Mouse (Mus musculus) T-cell, adult 2 months (primary cell): ENCODE data around the gene Hnrnpd.

Source experiments
- DNase-seq: peaks from one replicate; pipeline ENCODE4 v3.0.0; 2022; ENCODE audit warnings: low spot score

Gene Hnrnpd

DNA sequence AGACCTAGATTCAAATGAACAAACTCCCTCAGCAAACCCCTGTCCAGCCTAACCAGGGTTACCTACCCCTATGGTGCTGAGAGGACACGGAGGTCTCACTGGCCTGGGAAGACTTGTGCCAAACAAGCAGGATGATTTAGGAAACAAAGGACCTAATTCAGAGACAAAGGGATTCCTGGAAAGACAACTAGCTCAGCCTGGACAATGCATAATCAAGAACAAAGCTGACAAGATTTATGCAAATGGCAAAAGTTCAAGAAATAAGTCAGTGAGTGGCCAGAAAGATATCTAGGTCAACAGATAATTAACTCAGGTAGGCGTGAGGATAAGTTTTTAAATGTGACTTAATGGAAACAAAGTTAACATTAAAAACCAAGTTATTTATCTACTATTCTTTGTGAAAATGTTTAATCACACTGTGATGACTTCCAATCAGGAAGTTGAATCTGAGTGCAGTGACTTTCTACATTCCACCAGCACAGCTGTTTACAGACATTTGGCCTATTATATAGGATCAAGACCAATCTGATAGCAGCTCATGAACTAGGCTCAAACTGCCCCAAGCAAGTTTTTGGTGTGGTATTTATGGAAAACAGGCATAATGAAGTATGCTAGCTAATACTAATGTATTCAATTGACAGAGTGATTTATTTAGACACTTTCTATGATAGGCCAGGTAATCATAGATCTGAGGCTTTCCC is 19.4 kb downstream of the Hnrnpd start:
- no peak for DNase-seq

DNA sequence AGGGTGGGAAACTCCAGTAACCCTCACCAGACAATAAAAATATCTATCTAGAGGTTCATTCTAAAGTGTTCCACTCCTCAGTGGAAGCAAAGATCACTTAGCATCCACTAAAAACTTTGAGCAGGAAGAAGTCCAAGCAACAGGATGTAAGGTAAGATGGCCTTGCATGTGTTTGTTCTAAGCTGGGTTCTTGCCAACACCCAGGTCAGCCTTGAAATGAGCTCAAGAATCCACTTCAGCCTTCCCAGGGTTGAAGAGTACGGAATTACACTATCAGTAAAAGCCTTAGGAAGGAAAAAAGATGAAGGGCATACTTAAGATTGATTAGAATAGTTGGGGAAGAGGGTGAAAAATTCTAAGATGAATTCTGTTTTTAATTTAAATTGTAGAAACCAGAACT is 20.1 kb downstream of the Hnrnpd start:
- DNase-seq: no peak

DNA sequence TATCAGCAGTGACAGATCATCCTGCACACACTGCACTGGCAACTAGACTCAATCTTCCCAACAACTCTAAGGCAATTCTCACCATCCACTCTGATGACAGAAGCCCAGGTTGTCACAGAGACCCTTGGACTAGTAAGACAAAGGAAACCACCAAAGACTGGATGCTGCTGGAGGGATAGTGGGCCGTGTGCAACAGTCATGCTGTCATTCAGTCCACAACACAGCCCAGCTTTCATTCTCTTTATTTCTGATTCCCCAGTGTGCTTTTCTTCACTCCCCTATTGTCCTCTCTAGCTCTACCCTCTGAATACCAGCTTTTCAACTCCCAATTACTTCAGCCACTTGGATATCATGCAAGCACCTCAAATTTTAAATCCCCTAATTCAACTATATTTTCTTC is 24.9 kb downstream of the Hnrnpd start:
- DNase-seq: no peak

DNA sequence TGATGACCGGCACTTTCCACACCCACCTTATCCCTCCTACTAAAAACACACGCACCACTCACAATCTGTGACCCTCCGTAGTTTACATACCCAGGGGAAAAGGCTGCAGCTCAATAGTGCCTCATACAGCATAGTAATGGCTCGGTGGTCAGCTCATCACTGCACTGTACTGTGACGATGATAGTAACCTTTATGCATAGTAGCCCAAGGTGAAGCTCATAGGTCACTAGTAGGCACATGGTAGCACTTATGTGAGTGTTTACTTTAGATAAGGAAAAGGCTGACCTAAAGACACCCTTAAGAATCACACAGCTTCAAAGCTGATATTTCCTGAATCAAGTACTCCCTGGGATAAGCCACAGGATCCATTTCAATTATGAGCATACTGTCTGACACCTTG is 26.2 kb downstream of the Hnrnpd start:
- no peak for DNase-seq

DNA sequence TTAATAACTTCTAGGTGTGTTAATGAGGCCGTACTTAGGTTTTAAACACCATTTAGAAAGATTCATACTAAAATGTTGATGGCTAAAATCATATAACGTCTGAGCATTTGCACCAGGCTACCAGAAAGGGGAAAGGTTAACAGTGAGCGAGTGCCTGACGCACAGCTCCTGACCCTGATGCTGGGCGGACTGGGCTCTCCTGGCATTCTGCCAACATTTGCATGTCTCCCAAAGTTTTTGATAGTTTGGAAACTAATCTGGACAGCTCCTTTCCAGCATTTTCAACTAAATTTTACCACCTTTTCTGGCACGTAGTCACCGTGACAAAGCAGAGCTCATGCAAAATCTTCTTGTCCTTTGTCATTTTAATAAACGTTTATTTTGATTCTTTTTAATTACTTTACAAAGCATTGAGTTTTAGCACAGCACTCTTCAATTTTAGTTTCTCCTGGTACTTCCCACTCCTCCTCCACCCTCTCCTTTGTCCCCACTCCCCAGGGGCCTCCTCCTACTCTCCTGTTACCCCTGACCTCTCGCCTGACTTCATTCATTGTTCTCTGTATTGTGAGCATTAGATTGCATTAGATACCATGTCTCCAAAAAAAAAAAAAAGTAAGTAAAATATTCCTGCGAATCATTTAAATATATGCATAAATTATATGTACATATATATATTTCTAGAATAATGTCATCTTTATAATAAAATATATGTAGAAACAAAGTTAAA is 36.8 kb downstream of the Hnrnpd start:
- DNase-seq: no peak

DNA sequence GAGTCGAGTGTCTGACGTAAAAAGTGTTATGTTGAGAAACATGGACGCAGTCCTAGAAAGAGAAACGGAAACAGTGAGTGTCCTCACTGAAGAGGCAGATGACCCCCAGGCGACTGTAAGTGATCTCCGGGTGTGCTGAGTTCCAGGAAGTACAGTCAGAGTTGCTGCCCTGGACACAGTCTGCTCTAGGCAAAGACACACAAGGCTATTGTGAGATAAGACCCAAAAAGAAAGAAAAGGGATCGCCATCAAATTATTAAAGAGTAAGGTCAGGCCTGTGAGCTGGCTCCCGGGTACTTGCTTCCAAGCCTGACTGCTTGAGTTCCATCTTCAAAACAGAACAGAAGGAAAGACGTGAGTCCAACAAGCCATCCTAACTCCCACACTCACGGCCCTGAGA is 37.5 kb downstream of the Hnrnpd start:
- no peak for DNase-seq

DNA sequence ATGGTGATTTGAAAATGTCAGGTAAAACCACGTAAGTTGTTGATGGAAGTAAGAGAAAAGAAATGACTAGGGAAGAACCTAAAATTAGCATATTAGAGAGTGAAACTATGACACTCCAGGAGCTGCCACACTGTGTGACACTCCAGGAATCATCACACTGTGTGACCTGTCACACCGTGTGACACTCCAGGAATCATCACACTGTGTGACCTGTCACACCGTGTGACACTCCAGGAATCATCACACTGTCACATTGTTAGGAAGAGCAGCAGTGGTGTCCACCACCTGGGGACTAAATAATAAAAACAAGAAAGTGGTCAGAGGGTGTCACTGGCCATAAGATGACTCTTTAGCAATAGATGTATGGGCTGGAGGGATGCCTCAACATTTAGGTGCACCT is 39.3 kb downstream of the Hnrnpd start:
- DNase-seq: no peak

DNA sequence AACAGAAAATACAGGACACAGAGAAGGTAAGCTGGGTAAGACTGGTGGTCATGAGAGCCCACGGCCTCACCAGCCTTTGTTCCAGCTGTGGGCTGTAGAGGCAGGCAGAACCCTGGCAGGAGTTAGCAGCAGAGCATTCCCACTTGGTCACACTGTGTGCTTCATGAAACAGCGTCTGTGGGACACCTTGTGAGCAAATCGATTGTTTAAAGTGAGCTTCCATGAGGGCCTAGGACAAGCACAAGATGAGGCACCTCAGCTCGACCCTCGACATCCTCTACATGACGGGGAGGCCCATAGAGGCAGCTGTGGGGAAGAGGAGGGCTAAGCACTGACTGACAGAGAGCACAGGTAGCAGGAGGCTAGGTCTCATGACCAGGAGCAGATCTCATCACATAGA is 46.8 kb downstream of the Hnrnpd start:
- DNase-seq: no peak

DNA sequence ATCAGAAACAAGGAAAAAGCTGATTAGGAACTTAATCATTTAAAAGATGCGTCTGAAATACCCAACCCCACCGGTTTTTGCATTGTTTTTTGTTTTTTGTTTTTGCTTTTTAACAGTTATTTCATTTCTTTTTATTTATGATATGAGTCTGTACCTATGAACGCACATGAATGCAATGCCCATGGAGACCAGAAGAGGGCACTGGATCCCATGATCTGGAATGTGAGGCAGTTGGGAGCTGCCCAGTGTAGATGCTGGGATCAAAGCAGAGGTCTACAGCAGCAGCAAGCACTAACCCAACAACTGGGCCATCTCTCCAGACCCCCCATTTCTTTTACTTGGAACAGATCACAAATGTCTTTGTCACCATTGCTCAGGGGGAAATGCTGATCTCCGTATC is 50.8 kb downstream of the Hnrnpd start:
- peak; percentile 24 for DNase-seq

DNA sequence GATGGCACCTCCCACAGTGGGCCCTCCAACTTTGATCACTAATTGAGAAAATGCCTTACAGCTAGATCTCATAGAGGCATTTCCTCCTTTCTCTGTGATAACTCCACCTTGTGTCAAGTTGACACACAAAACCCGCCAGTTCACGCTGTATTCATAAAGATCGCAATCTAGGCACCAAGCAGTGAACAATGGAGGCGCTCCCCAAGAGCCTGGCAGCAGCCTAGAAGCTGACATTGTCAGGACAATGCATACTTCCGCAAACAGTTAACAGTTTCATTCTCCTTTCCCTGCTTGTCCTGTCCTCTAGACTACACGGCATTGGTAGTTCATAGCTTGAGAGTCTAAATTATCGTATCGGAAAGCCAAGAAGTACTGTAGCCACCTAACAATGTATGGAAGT is 56.7 kb downstream of the Hnrnpd start:
- DNase-seq: no peak

DNA sequence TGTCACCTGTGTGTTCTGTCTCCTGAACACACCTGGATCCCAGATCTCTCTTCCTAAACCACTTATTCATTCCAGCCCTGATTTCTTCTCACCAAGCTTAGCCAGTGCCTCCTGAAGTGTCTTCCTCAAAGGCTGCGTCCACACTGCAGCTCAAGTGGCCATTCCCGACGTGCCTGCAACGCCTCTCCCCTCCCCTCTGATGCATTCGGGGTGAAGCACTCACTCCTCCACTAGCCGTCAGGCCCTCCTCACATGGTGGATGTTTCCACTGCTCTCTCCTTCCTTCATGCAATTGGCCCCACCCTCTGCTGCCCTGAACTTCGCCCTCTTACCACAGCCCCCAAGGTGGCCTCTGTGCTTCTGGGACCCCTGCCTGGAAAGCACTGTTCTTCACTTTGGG is 63.2 kb downstream of the Hnrnpd start:
- DNase-seq: no peak

DNA sequence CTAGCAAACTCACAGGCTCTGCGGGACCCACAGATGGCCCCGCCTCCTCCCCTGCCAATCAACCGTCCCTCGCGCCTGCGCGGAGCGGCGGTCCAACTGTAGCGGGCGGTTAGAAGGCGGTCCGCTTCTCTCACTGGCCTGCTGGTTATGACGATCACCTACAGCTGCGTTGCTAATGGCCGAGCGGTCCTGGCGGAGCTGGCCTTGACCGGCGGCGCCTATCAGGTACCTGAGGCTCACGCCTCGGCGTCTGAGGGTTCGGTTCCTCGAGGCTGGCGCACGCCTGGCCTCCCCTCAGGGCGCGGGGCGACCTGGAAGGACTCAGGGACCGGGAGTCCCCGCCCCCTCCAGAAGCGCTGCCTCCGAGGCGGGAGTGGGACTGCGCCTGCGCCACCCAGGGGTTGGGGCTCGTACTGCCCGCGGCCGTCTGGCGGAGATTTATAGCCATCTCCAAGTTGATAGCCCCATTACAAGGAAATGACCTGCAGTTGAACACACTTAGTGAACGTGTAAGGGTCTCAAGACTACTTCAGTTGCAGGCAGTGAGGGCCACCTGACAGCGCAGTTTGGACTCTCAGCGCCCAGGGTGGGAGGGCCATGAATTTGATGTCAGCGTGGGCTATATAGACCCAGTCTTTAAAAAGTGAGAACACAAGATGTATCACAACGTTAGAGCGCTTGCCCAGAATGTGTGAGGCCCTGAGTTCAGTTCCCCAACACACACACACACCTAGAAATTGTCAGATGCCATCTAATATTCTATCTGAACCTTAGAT is 72.4 kb downstream of the Hnrnpd start, which contains the start of gene Vamp9:
Vamp9 (plus strand) TSS at position 74 of the 776 bp plus-strand sequence.
- DNase-seq: peak; percentile 93
